Mouse (Mus musculus) hindbrain, embryonic 13.5 days (tissue): ENCODE data around the gene Atxn2l. TPM values are rescaled to one million over a fixed set of nuclear protein-coding genes. Genes with fewer than 3 reads are reported as not detected.

Experiments used
- ATAC-seq: fragments of 200-750 bp; cut with Nextera tagmentation; 2 replicates; pipeline ENCODE4 v1.8.0; 2017; ENCODE audit warnings: moderate TSS enrichment; ENCODE audit not compliant: low FRiP score
- H3K27ac ChIP-seq: fragments of 300-500 bp; sonication (generic); 2 replicates; pipeline ENCODE4 v1.5.1; 2015; ENCODE audit warnings: inconsistent platforms, mild to moderate bottlenecking, moderate library complexity
- H3K27me3 ChIP-seq: fragments of 300-500 bp; sonication (generic); 2 replicates; pipeline ENCODE4 v1.6.1; 2015; ENCODE audit warnings: mild to moderate bottlenecking, inconsistent platforms
- H3K36me3 ChIP-seq: fragments of 300-500 bp; sonication (generic); 2 replicates; pipeline ENCODE4 v1.6.1; 2015; ENCODE audit warnings: mild to moderate bottlenecking, inconsistent platforms
- H3K4me1 ChIP-seq: fragments of 300-500 bp; sonication (generic); replicated peaks from 2 replicates; pipeline ENCODE4 v1.6.1; 2015; ENCODE audit warnings: inconsistent platforms
- H3K4me2 ChIP-seq: fragments of 300-500 bp; sonication (generic); 2 replicates; pipeline ENCODE4 v1.6.1; 2015; ENCODE audit warnings: inconsistent platforms, mild to moderate bottlenecking, moderate library complexity
- H3K4me3 ChIP-seq: fragments of 300-500 bp; sonication (generic); 2 replicates; pipeline ENCODE4 v1.5.1; 2015; ENCODE audit warnings: mild to moderate bottlenecking, inconsistent platforms
- H3K9ac ChIP-seq: fragments of 300-500 bp; sonication (generic); 2 replicates; pipeline ENCODE4 v1.6.1; 2015; ENCODE audit warnings: mild to moderate bottlenecking, inconsistent platforms
- H3K9me3 ChIP-seq: fragments of 300-500 bp; sonication (generic); 2 replicates; pipeline ENCODE4 v1.6.1; 2016; ENCODE audit warnings: inconsistent platforms
- whole genome bisulfite sequencing: fragments of 180-500 bp; shearing (Covaris S2); methylation state at CpG from one replicate; pipeline ENCODE4 v1.1.7; 2015; 5-methylcytosine and 5-hydroxymethylcytosine counted together
- polyA plus RNA-seq: library from polyadenylated mRNA; unstranded; fragments of >200 nt; fragmentation: Nextera tagmentation; extraction: Ambion mirVana; gene quantifications from 2 replicates; pipeline ENCODE4 v1.2.1, GENCODE M21; 2015

The Atxn2l gene
- polyA plus RNA-seq, 1 experiment from 2014 or later: 61.6 TPM

- 90% methylated on average over 17 of the region's 17 CpGs for WGBS
- H3K27ac ChIP-seq: no peak overlapping the region
- H3K9ac ChIP-seq: no peak overlapping the region
- H3K4me1 ChIP-seq: no peaks in the 10 kb centered on the region
- H3K4me2 ChIP-seq: no peak overlapping the region
- H3K36me3 ChIP-seq: no peaks in the 10 kb centered on the region
- H3K9me3 ChIP-seq: no peaks in the 10 kb centered on the region
- H3K4me3 ChIP-seq: no peak overlapping the region
- 0 out of 2 replicates have a peak, but pooled peaks cover 3% of the 10 kb centered on the region for H3K27me3 ChIP-seq
- ATAC-seq: no peak
Observed at GRCm38 (mm10) chr7:126456382-126457266, 46.6 kb downstream of the Atxn2l start.

GRCm38 (mm10) chr7:126455242-126455641 lies 48.0 kb downstream of the Atxn2l start:
- Histone ChIP-seq H3K9ac (no peak overlapping the region), H3K4me1 (no peaks in the 10 kb centered on the region), H3K9me3 (no peaks in the 10 kb centered on the region), H3K27me3 (no peaks in the 10 kb centered on the region), H3K4me2 (no peak overlapping the region), H3K27ac (no peak overlapping the region), H3K4me3 (no peak overlapping the region), H3K36me3 (no peaks in the 10 kb centered on the region)
- WGBS: 78% methylated on average over 2 of the region's 2 CpGs
- ATAC-seq: no peak

DNA sequence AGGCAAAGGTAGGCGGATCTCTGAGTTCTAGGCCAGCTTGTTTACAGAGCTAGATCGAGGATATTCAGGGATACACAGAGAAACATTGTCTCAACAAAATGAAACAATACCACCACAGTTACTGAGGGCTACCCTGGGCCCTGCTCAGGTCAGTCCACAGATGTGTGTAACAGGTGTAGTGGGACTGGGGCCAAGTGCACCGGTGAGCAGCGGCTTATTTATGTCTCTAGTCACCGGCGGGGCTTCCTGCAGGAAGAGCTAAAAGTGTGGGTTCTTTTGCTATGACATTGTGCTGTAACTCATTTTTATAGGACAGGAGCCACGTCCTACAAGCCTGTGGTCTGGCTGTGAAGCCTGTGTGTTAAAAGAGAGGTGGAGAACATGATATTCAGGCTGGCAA lies 49.4 kb downstream of the Atxn2l start:
- Histone ChIP-seq H3K4me1 (no peaks in the 10 kb centered on the region), H3K4me3 (no peak overlapping the region), H3K9ac (no peak overlapping the region), H3K36me3 (peaks cover 1% of the 10 kb centered on the region), H3K9me3 (no peaks in the 10 kb centered on the region), H3K27me3 (no peaks in the 10 kb centered on the region), H3K27ac (no peak overlapping the region), H3K4me2 (no peak overlapping the region)
- ATAC-seq: no peak
- WGBS: 85% methylated on average over 7 of the region's 7 CpGs

DNA sequence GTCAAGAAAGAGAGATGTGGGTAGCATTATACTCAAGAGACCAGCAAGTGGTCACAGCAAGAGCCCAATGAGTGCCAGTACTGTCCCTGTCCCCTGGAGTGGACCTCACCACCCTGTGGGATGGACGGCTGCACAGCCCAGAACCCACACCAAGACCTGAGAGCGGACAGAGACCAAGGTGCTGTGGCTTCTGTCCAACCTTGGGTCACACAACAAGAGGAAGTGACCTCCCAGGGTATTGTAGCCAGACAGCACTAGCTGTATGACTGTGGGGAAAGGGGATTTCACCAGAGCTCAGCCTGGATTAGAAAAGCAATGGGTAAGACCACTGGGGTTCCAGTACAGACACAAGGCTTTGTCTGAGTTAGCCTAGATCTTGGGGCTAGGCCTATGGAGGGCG lies 51.0 kb downstream of the Atxn2l start:
- no peak for ATAC-seq
- 95% methylated on average over 3 of the region's 3 CpGs for WGBS
- H3K27me3 ChIP-seq: no peaks in the 10 kb centered on the region
- no peak overlapping the region for H3K27ac ChIP-seq
- no peak overlapping the region for H3K4me3 ChIP-seq
- peaks cover 17% of the 10 kb centered on the region for H3K36me3 ChIP-seq
- no peak overlapping the region for H3K9ac ChIP-seq
- no peaks in the 10 kb centered on the region for H3K4me1 ChIP-seq
- no peaks in the 10 kb centered on the region for H3K9me3 ChIP-seq
- no peak overlapping the region for H3K4me2 ChIP-seq

DNA sequence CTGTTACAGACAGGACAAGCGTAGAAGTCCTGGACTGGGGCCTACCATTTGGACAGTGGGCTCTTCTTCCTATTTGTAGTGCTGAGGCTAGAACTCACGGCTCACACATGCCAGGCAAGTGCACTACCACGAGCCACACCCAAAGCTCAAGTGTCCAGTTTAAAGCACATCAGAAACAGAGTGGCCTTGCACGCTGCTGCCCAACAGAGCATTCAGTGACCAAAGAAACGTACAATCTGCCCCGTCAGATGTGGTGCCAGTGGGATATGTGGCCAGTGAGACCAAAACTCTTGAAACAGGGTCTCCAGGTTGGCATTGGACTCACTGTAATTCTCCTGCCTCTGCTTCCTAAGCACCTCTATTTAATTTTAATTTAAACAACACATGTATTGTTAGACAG lies 52.6 kb downstream of the Atxn2l start:
- no peaks in the 10 kb centered on the region for H3K4me1 ChIP-seq
- no peaks in the 10 kb centered on the region for H3K27me3 ChIP-seq
- no peak overlapping the region for H3K4me2 ChIP-seq
- 94% methylated on average over 6 of the region's 6 CpGs for WGBS
- no peak overlapping the region for H3K27ac ChIP-seq
- ATAC-seq: no peak
- H3K9ac ChIP-seq: no peak overlapping the region
- H3K9me3 ChIP-seq: no peaks in the 10 kb centered on the region
- peaks cover 34% of the 10 kb centered on the region for H3K36me3 ChIP-seq
- H3K4me3 ChIP-seq: no peak overlapping the region

DNA sequence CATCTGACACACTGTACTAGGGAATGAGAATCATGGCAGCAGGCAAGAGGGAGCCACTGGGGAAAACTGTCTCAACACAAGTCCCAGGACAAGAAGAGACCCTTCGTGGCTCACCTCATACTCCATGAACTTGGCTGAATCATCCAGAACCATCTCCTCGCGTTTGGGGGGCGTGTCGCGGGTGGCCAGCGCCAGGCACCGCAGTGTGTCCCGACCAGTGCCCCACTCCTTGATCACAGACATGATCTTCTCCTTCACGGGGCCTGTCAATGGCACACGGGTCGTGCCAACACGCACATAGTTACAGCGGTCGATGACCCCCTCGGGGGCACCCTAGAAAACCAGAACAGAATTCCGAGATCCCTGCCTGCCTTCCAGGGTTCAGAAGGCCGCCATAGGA lies 53.2 kb downstream of the Atxn2l start:
- Histone ChIP-seq H3K27ac (no peak overlapping the region), H3K36me3 (peaks cover 40% of the 10 kb centered on the region), H3K4me3 (no peak overlapping the region), H3K4me1 (no peaks in the 10 kb centered on the region), H3K9me3 (no peaks in the 10 kb centered on the region), H3K27me3 (no peaks in the 10 kb centered on the region), H3K9ac (no peak overlapping the region), H3K4me2 (no peak overlapping the region)
- 91% methylated on average over 18 of the region's 18 CpGs for WGBS
- no peak for ATAC-seq

- Histone ChIP-seq H3K27me3 (no peaks in the 10 kb centered on the region), H3K4me2 (no peak overlapping the region), H3K27ac (no peak overlapping the region), H3K4me1 (no peaks in the 10 kb centered on the region), H3K36me3 (peaks cover 52% of the 10 kb centered on the region), H3K9ac (no peak overlapping the region), H3K4me3 (no peak overlapping the region), H3K9me3 (no peaks in the 10 kb centered on the region)
- ATAC-seq: no peak
- 92% methylated on average over 19 of the region's 19 CpGs for WGBS
Observed at GRCm38 (mm10) chr7:126448481-126448880, 54.8 kb downstream of the Atxn2l start.

GRCm38 (mm10) chr7:126446217-126446616 lies 57.0 kb downstream of the Atxn2l start:
- Histone ChIP-seq H3K36me3 (peaks cover 72% of the 10 kb centered on the region), H3K4me1 (no peaks in the 10 kb centered on the region), H3K9me3 (no peaks in the 10 kb centered on the region), H3K27me3 (no peaks in the 10 kb centered on the region), H3K4me2 (no peak overlapping the region), H3K4me3 (no peak overlapping the region), H3K27ac (no peak overlapping the region), H3K9ac (no peak overlapping the region)
- 91% methylated on average over 21 of the region's 21 CpGs for WGBS
- no peak for ATAC-seq

DNA sequence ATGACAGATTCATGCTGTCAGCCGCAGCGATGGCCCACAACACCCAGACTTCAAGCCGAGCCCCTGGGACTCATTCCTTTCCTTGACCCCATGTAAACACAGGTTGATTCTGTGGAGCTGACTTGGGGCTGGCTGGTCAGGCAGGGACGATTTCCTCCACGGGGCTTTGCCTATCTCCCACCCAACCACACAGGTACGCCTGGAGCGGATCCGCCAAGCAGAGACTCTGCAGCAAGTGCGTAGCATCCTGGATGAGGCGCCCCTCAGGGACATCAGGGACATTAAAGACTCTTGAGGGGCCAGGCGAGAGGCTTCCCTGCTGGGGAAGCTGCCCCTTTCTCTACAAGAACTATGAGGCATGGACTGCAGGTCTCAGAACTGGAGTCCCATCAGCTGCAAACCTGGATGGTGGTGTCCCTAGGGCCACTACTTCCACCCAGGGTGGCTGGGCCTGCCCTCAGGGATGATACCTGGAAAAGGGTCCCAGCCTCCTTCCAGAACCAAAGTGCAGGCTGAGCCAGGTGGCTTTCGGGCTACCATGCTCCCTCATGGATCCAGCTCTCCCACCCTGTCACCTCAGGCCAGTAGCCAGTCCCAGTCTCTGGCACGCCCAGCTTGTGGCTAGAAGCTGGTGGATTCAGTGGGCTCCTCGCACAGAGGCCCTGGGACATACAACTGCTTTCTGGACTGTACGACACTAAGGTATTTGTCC lies 58.0 kb downstream of the Atxn2l start:
- peaks cover 74% of the 10 kb centered on the region for H3K36me3 ChIP-seq
- WGBS: 93% methylated on average over 15 of the region's 15 CpGs

GRCm38 (mm10) chr7:126444536-126444935 lies 58.7 kb downstream of the Atxn2l start:
- H3K27ac ChIP-seq: no peak overlapping the region
- H3K4me3 ChIP-seq: no peak overlapping the region
- no peak overlapping the region for H3K4me2 ChIP-seq
- H3K9ac ChIP-seq: no peak overlapping the region; the same call in 1 of the 2 replicates
- no peaks in the 10 kb centered on the region for H3K4me1 ChIP-seq
- 94% methylated on average over 9 of the region's 9 CpGs for WGBS
- H3K36me3 ChIP-seq: peaks cover 80% of the 10 kb centered on the region
- H3K27me3 ChIP-seq: no peaks in the 10 kb centered on the region
- ATAC-seq: no peak
- no peaks in the 10 kb centered on the region for H3K9me3 ChIP-seq

More for the DNA sequence above, 58.0 kb downstream of the Atxn2l start:
- Histone ChIP-seq H3K27ac (no peak overlapping the region), H3K9ac (no peak overlapping the region), H3K4me1 (no peaks in the 10 kb centered on the region), H3K27me3 (no peaks in the 10 kb centered on the region), H3K9me3 (no peaks in the 10 kb centered on the region), H3K4me3 (no peak overlapping the region), H3K4me2 (no peak overlapping the region)
- no peak for ATAC-seq

DNA sequence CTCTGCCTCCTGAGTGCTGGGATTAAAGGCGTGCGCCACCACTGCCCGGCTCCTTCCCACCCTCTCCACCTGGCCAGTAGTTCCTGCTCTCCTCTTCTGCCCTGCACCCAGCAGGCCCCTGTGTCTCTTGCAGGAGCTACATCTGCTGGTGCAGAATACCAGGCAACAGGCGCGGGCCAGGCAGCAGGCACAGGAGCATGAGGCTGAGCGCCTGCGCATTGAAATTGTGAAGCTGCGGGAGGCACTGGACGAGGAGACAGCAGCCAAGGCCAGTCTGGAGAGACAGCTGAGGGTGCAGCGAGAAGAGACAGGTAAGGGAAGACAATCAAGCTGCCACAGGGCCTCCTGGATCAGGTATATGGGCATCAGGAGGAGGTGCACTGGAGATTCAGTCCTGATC lies 59.2 kb downstream of the Atxn2l start:
- Histone ChIP-seq H3K9me3 (no peaks in the 10 kb centered on the region), H3K4me1 (no peaks in the 10 kb centered on the region), H3K4me2 (no peak overlapping the region), H3K27ac (no peak overlapping the region), H3K27me3 (no peaks in the 10 kb centered on the region), H3K9ac (no peak overlapping the region), H3K36me3 (peaks cover 80% of the 10 kb centered on the region), H3K4me3 (no peak overlapping the region)
- ATAC-seq: no peak
- 96% methylated on average over 10 of the region's 10 CpGs for WGBS
